Mouse (Mus musculus): Measurements from ENCODE around the gene Prpsap1. TPM values are rescaled to one million over a fixed set of nuclear protein-coding genes. Genes with fewer than 3 reads are reported as not detected.

Prpsap1 gene
- total and polyA plus RNA-seq, 3 experiments = 79.8 to 114 (median 114) TPM

- in situ Hi-C loops (cut with MboI; ENCODE audit: low pct_ligation_motif_present, low pct_unique_long_range_greater_than_20kb, low sequenced_read_pairs) (no loop called here), dilution Hi-C loops (cut with MboI; ENCODE audit: extremely low pct_ligation_motif_present, extremely low pct_unique_long_range_greater_than_20kb, low sequenced_read_pairs) (no loop called here)
- Histone ChIP-seq H3K4me2 (ENCODE audit: insufficient read depth, low read depth, poor library complexity, severe bottlenecking) (no peak overlapping the region), H3K27me3 (replicated peaks) (no peaks in the 10 kb centered on the region), H3K4me3 (replicated peaks in 1 of 3; ENCODE audit: low read depth in 2 of 3, low read length in 2 of 3, poor library complexity in 1 of 3) (no peak overlapping the region), H3K4me1 (ENCODE audit: control insufficient read depth in 1 of 2, insufficient read depth in 2 of 2) (no peaks in the 10 kb centered on the region), H3K9me3 (replicated peaks; ENCODE audit: low read length) (no peaks in the 10 kb centered on the region), H3K27ac (ENCODE audit: insufficient read depth, low read depth) (no peak overlapping the region), H3K36me3 (replicated peaks in 1 of 2; ENCODE audit: control insufficient read depth in 1 of 2, insufficient read depth in 1 of 2, low read length in 1 of 2) (peaks cover 85 to 94% of the 10 kb centered on the region in 2 experiments), H3K9ac (ENCODE audit: insufficient read depth, low read depth) (no peak overlapping the region), H3K79me2 (replicated peaks; ENCODE audit: control insufficient read depth, extremely low read depth, insufficient read depth, poor library complexity, severe bottlenecking) (no peaks in the 10 kb centered on the region)
- no peak for DNase-seq (ENCODE audit: extremely low read depth)
- TF ChIP-seq EP300 (IDR thresholded peaks at IDR 0.05; ENCODE audit: low read length) = no peak
- no peak for TF ChIP-seq E2F4 (IDR thresholded peaks at IDR 0.05; ENCODE audit: insufficient replicate concordance, low read depth, low read length)
- TF ChIP-seq GABPA (IDR thresholded peaks at IDR 0.05; ENCODE audit: insufficient replicate concordance, low read depth, low read length) = no peak
- no peak for TF ChIP-seq NELFE (IDR thresholded peaks at IDR 0.05; ENCODE audit: low read depth, low read length)
- no peak for TF ChIP-seq POLR2A (IDR thresholded peaks at IDR 0.05; ENCODE audit: low read depth, low read length)
- no peak for TF ChIP-seq TCF12 (IDR thresholded peaks at IDR 0.05; ENCODE audit: low read depth, low read length)
- no peak for TF ChIP-seq KAT2A (IDR thresholded peaks at IDR 0.05; ENCODE audit: insufficient replicate concordance, low read length)
- TF ChIP-seq MAX (IDR thresholded peaks at IDR 0.05; ENCODE audit: low read length) = no peak
- TF ChIP-seq SIN3A (IDR thresholded peaks at IDR 0.05; ENCODE audit: low read length) = no peak
- TF ChIP-seq MXI1 (IDR thresholded peaks at IDR 0.05; ENCODE audit: low read depth, low read length) = no peak
- TF ChIP-seq UBTF (IDR thresholded peaks at IDR 0.05; ENCODE audit: low read depth, low read length) = no peak
- no peak for TF ChIP-seq USF1 (IDR thresholded peaks at IDR 0.05; ENCODE audit: low read depth, low read length)
- no peak for TF ChIP-seq RCOR1 (conservative IDR thresholded peaks at IDR 0.05; ENCODE audit: low read depth, low read length)
- TF ChIP-seq POLR2AphosphoS2 (IDR thresholded peaks at IDR 0.05; ENCODE audit: low read depth, low read length) = no peak
- TF ChIP-seq MEF2A (IDR thresholded peaks at IDR 0.05; ENCODE audit: borderline replicate concordance, low read depth, low read length) = no peak
- TF ChIP-seq RAD21 (IDR thresholded peaks at IDR 0.05; ENCODE audit: low read depth, low read length) = no peak
- TF ChIP-seq ZKSCAN1 (IDR thresholded peaks at IDR 0.05; ENCODE audit: borderline replicate concordance, low read depth, low read length) = no peak
Measured at GRCm38 (mm10) chr11:116478978-116479377, 15.0 kb downstream of the Prpsap1 start.

- Histone ChIP-seq H3K9ac (ENCODE audit: insufficient read depth, low read depth) (no peak overlapping the region), H3K4me1 (ENCODE audit: control insufficient read depth in 1 of 2, insufficient read depth in 2 of 2) (no peaks in the 10 kb centered on the region), H3K4me2 (ENCODE audit: insufficient read depth, low read depth, poor library complexity, severe bottlenecking) (no peak overlapping the region), H3K27ac (ENCODE audit: insufficient read depth, low read depth) (no peak overlapping the region), H3K9me3 (replicated peaks; ENCODE audit: low read length) (no peaks in the 10 kb centered on the region), H3K4me3 (replicated peaks in 1 of 3; ENCODE audit: low read depth in 2 of 3, low read length in 2 of 3, poor library complexity in 1 of 3) (no peak overlapping the region), H3K27me3 (replicated peaks) (no peaks in the 10 kb centered on the region), H3K79me2 (replicated peaks; ENCODE audit: control insufficient read depth, extremely low read depth, insufficient read depth, poor library complexity, severe bottlenecking) (no peaks in the 10 kb centered on the region), H3K36me3 (replicated peaks in 1 of 2; ENCODE audit: control insufficient read depth in 1 of 2, insufficient read depth in 1 of 2, low read length in 1 of 2) (peaks cover 89 to 98% of the 10 kb centered on the region in 2 experiments)
- TF ChIP-seq UBTF (IDR thresholded peaks at IDR 0.05; ENCODE audit: low read depth, low read length) (no peak), GABPA (IDR thresholded peaks at IDR 0.05; ENCODE audit: insufficient replicate concordance, low read depth, low read length) (no peak), JUN (IDR thresholded peaks at IDR 0.05; ENCODE audit: insufficient read depth, low read depth, low read length) (no peak), USF2 (conservative IDR thresholded peaks at IDR 0.05; ENCODE audit: low read depth, low read length) (no peak), USF1 (IDR thresholded peaks at IDR 0.05; ENCODE audit: low read depth, low read length) (no peak), POLR2AphosphoS2 (IDR thresholded peaks at IDR 0.05; ENCODE audit: low read depth, low read length) (no peak), ZMIZ1 (IDR thresholded peaks at IDR 0.05; ENCODE audit: low read depth, low read length) (no peak)
- in situ Hi-C loops (cut with MboI; ENCODE audit: low pct_ligation_motif_present, low pct_unique_long_range_greater_than_20kb, low sequenced_read_pairs) = no loop called here
- dilution Hi-C loops (cut with MboI; ENCODE audit: extremely low pct_ligation_motif_present, extremely low pct_unique_long_range_greater_than_20kb, low sequenced_read_pairs) = no loop called here
- no peak for DNase-seq (ENCODE audit: extremely low read depth)
Measured at GRCm38 (mm10) chr11:116477160-116477759, 16.7 kb downstream of the Prpsap1 start.

Measured in CH12.LX (cell line).